Mouse (Mus musculus) lung, postnatal 0 days (tissue): ENCODE measurements at regions not wholly inside any gene's neighbourhood (a gene's known extent, or its start where the extent isn't known, plus 50 kb on each side); places are given as distances from the start of the nearest gene placed in this dataset.

Source experiments
- CTCF ChIP-seq: IDR thresholded peaks from 2 replicates; pipeline ENCODE4 v1.5.1; 2016; ENCODE audit warnings: antibody characterized with exemption, mild to moderate bottlenecking
- EP300 ChIP-seq: IDR thresholded peaks from 2 replicates; pipeline ENCODE4 v1.6.1; 2016; ENCODE audit warnings: antibody characterized with exemption, mild to moderate bottlenecking, control low read depth

GRCm38 (mm10) chr1:133549816-133550215 lies 60.3 kb downstream of the Snrpe start:
- no peak for TF ChIP-seq EP300
- TF ChIP-seq CTCF = no peak
